Mouse (Mus musculus) ES-E14 (cell line): ENCODE data around the gene Fcrl5.
"Not testable (repeated sequence)": the region's sequence is repeated elsewhere in the genome, so short reads cannot be mapped to it uniquely, and the experiment has no call there.

Experiments
- CHD2 ChIP-seq: IDR thresholded peaks from 2 replicates; pipeline ENCODE4 v1.6.1; 2014; ENCODE audit warnings: mild to moderate bottlenecking, low read depth, low read length, inconsistent platforms
- HCFC1 ChIP-seq: IDR thresholded peaks from 2 replicates; pipeline ENCODE4 v1.6.1; 2012; ENCODE audit warnings: low read length, inconsistent platforms, borderline replicate concordance; ENCODE audit not compliant: insufficient read depth
- MAFK ChIP-seq: IDR thresholded peaks from 2 replicates; pipeline ENCODE4 v1.6.1; 2014; ENCODE audit warnings: mild to moderate bottlenecking, low read depth, low read length, inconsistent platforms; ENCODE audit not compliant: insufficient read depth
- ZC3H11A ChIP-seq: IDR thresholded peaks from 2 replicates; pipeline ENCODE4 v1.6.1; 2012; ENCODE audit warnings: low read depth, mild to moderate bottlenecking, inconsistent platforms, low read length, borderline replicate concordance
- ZNF384 ChIP-seq: IDR thresholded peaks from 2 replicates; pipeline ENCODE4 v1.6.1; 2012; ENCODE audit warnings: low read depth, low read length, inconsistent platforms

- not testable (repeated sequence) for TF ChIP-seq ZNF384, MAFK, HCFC1, ZC3H11A, CHD2
These were observed 42.4 kb downstream of the Fcrl5 start for GRCm38 (mm10) chr3:87477948-87478347.
